8 mouse cellular contexts compared by ENCODE assay signal in the genomic region with DNA sequence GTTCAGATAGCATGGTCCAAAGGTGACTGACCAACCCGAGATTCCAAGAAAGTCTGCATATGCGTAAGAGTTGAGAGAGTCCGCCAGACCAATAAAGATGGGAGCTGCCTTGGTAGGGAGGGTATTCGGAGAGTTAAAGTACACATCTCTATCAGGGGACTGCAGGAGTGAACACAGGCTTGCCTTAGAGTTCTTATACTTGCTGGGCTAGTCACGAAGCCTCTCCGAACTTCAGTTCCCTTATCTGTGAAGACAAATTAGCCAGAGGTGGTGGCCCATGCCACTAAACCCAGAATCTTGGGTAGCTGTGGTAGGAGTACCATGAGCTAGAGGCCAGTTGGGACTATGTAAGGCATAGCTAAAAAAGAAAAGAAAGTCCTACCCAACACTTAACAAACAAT. TPM values are rescaled to one million over a fixed set of nuclear protein-coding genes. Genes with fewer than 3 reads are reported as not detected.
A peak's percentile ranks its signal among the peaks of the same experiment; 100 is the strongest.
DNase-seq lines count a peak whose midpoint lies in the region; ATAC-seq lines count a peak whose summit lies in the region.

No protein-coding gene starts in this region.

- no peaks in the 10 kb centered on the region for H3K27me3 ChIP-seq in midbrain, embryonic 12.5 days

- H3K9ac ChIP-seq in midbrain, embryonic 12.5 days (replicated peaks) = no peak overlapping the region

- DNase-seq in layer of hippocampus, postnatal 10 days (ENCODE audit: low spot score in 2 of 2) = peak; percentile 5 to 10
- DNase-seq in layer of hippocampus, adult 11-12 months (ENCODE audit: low spot score) = no peak
- DNase-seq in kidney, adult 9 months = peak; percentile 25
- no peak for DNase-seq in frontal cortex, postnatal 36 days (ENCODE audit: low spot score in 2 of 2)
- DNase-seq in layer of hippocampus, postnatal 14 days (ENCODE audit: low spot score in 2 of 2) = no peak

- peak overlapping the region; percentile 80; the same call in 1 of the 2 replicates for H3K4me2 ChIP-seq in midbrain, embryonic 12.5 days (replicated peaks)

- H3K4me1 ChIP-seq in midbrain, embryonic 12.5 days = peaks cover 12% of the 10 kb centered on the region; the same call in 1 of the 2 replicates

- H3K27ac ChIP-seq in midbrain, embryonic 12.5 days (replicated peaks) = no peak overlapping the region

- 76% methylated on average over 6 of the region's 6 CpGs for WGBS in midbrain, embryonic 12.5 days

- ATAC-seq in erythroblast, adult 5-6 weeks (replicated peaks; ENCODE audit: low FRiP score, poor library complexity, severe bottlenecking) = peak; percentile 54
- ATAC-seq in midbrain, embryonic 12.5 days (ENCODE audit: low FRiP score, low read depth) = peak; percentile 39
- no peak for ATAC-seq in granulocyte monocyte progenitor cell, adult 5-6 weeks (replicated peaks; ENCODE audit: poor library complexity, severe bottlenecking)

- no peak overlapping the region for H3K4me3 ChIP-seq in midbrain, embryonic 12.5 days

- no peaks in the 10 kb centered on the region for H3K9me3 ChIP-seq in midbrain, embryonic 12.5 days

- H3K36me3 ChIP-seq in midbrain, embryonic 12.5 days = peaks cover 5% of the 10 kb centered on the region; the same call in 1 of the 2 replicates

RNA-seq across cellular contexts. Expression of gene Dennd6a, which starts 5.1 kb away (rescaled TPM):
- 10 to 100 TPM; 26.2 to 28.6 TPM for total RNA-seq in layer of hippocampus, postnatal 10 days (2021)
- 6.9 and 7.3 TPM in 2 replicates for total RNA-seq in erythroblast, adult 5-6 weeks (2015; ENCODE audit: low replicate concordance)
- total RNA-seq in erythroblast, adult 5-6 weeks (2017; ENCODE audit: low replicate concordance) = 4.7 and 11.6 TPM in 2 replicates
- 27.9 and 31.7 TPM in 2 replicates for polyA plus RNA-seq in midbrain, embryonic 12.5 days (2016; fragmentation: Nextera tagmentation; extraction: Ambion mirVana)
- 18.5 and 19.7 TPM in 2 replicates for total RNA-seq in granulocyte monocyte progenitor cell, adult 5-6 weeks (2014; fragmentation: Nextera tagmentation)
- total RNA-seq in granulocyte monocyte progenitor cell, adult 5-6 weeks (2017) = 21.6 and 24.5 TPM in 2 replicates
- 10 to 100 TPM; 26.9 to 27.0 TPM for total RNA-seq in layer of hippocampus, postnatal 14 days (2021)

RNA-seq across cellular contexts. Expression of gene Slmap, which starts 44.1 kb away (rescaled TPM):
- total RNA-seq in layer of hippocampus, postnatal 10 days (2021) = 10 to 100 TPM; 80.9 to 81.9 TPM
- 22.1 and 33.0 TPM in 2 replicates for total RNA-seq in erythroblast, adult 5-6 weeks (2015; ENCODE audit: low replicate concordance)
- 27.9 and 42.7 TPM in 2 replicates for total RNA-seq in erythroblast, adult 5-6 weeks (2017; ENCODE audit: low replicate concordance)
- polyA plus RNA-seq in midbrain, embryonic 12.5 days (2016; fragmentation: Nextera tagmentation; extraction: Ambion mirVana) = 22.1 and 25.5 TPM in 2 replicates
- total RNA-seq in granulocyte monocyte progenitor cell, adult 5-6 weeks (2014; fragmentation: Nextera tagmentation) = 42.7 and 66.3 TPM in 2 replicates
- 66.5 and 78.6 TPM in 2 replicates for total RNA-seq in granulocyte monocyte progenitor cell, adult 5-6 weeks (2017)
- 10 to 100 TPM; 90.9 to 99.4 TPM for total RNA-seq in layer of hippocampus, postnatal 14 days (2021)

RNA-seq across cellular contexts. Expression of gene Arf4, which starts 59.1 kb away (rescaled TPM):
- total RNA-seq in layer of hippocampus, postnatal 10 days (2021) = 100 to 1,000 TPM; 160 to 169 TPM
- total RNA-seq in erythroblast, adult 5-6 weeks (2015; ENCODE audit: low replicate concordance) = 66.7 and 100 TPM in 2 replicates
- total RNA-seq in erythroblast, adult 5-6 weeks (2017; ENCODE audit: low replicate concordance) = 10.5 and 37.7 TPM in 2 replicates
- 531 and 542 TPM in 2 replicates for polyA plus RNA-seq in midbrain, embryonic 12.5 days (2016; fragmentation: Nextera tagmentation; extraction: Ambion mirVana)
- total RNA-seq in granulocyte monocyte progenitor cell, adult 5-6 weeks (2014; fragmentation: Nextera tagmentation) = 238 and 255 TPM in 2 replicates
- total RNA-seq in granulocyte monocyte progenitor cell, adult 5-6 weeks (2017) = 85.9 and 123 TPM in 2 replicates
- total RNA-seq in layer of hippocampus, postnatal 14 days (2021) = 100 to 1,000 TPM; 145 to 150 TPM

Comparison
In these comparisons a context has a peak if more than half of its experiments do, and no peak if none do; other contexts are left out.
1. DNase-seq: peak in layer of hippocampus, postnatal 10 days (2 of 2) and kidney, adult 9 months (single experiment); none in layer of hippocampus, adult 11-12 months (single experiment), frontal cortex, postnatal 36 days (0 of 2) and layer of hippocampus, postnatal 14 days (0 of 2).